ENCODE assay signal across 9 mouse cellular contexts in genomic region chr4:129877967-129878655, GRCm38 (mm10). TPM values are rescaled to one million over a fixed set of nuclear protein-coding genes. Genes with fewer than 3 reads are reported as not detected.
A peak's percentile ranks its signal among the peaks of the same experiment; 100 is the strongest.
DNase-seq lines count a peak whose midpoint lies in the region; ATAC-seq and TF ChIP-seq lines count a peak whose summit lies in the region.
"Had no signal": no experiment of that assay in that cellular context is flagged by ENCODE, and none has a peak within 500 bp of the region (broad histone marks: within the 10 kb centered on the region; RNA-seq: fewer than 3 reads in every experiment).

No protein-coding gene starts in this region.

- WGBS in heart, embryonic 16.5 days, result 65% methylated on average over 11 of the region's 11 CpGs
- WGBS in kidney, adult 2 months, result 63% methylated on average over 11 of the region's 11 CpGs
- WGBS in midbrain, embryonic 12.5 days, result 62% methylated on average over 11 of the region's 11 CpGs

- no peak for DNase-seq in heart, adult 8-10 months (ENCODE audit: low spot score)
- DNase-seq in kidney, adult 2 months, result peak; percentile 68
- DNase-seq in frontal cortex, postnatal 10 days (ENCODE audit: low spot score in 2 of 2), result no peak
- no peak for DNase-seq in cerebellum, adult 18-20 months
- DNase-seq in layer of hippocampus, adult 18-20 months (ENCODE audit: low spot score in 2 of 2), result no peak

- H3K4me2 ChIP-seq in heart, embryonic 16.5 days (ENCODE audit: low read depth, low read length), result peak overlapping the region; percentile 61
- H3K4me2 ChIP-seq in midbrain, embryonic 12.5 days (replicated peaks), result peak overlapping the region; percentile 59

- peak overlapping the region; percentile 73 for H3K9ac ChIP-seq in heart, embryonic 16.5 days (ENCODE audit: low read length)
- 0 out of 2 replicates have a peak overlapping the region, but pooled peaks have one; percentile 32 for H3K9ac ChIP-seq in midbrain, embryonic 12.5 days (replicated peaks)

- peak overlapping the region; percentile 82 for H3K27ac ChIP-seq in heart, embryonic 16.5 days (ENCODE audit: low read length)
- 0 out of 2 replicates have a peak overlapping the region, but pooled peaks have one; percentile 27 for H3K27ac ChIP-seq in cortical plate, adult 2 months (ENCODE audit: insufficient read depth, low read length)
- peak overlapping the region; percentile 84 for H3K27ac ChIP-seq in kidney, adult 2 months (ENCODE audit: insufficient read depth, low read depth, low read length)
- peak overlapping the region; percentile 72 for H3K27ac ChIP-seq in midbrain, embryonic 12.5 days (replicated peaks)

- H3K36me3 ChIP-seq in heart, embryonic 16.5 days (ENCODE audit: control insufficient read depth, insufficient read depth), result no peaks in the 10 kb centered on the region
- no peaks in the 10 kb centered on the region for H3K36me3 ChIP-seq in kidney, adult 2 months (ENCODE audit: control insufficient read depth, insufficient read depth, low read length)
- no peaks in the 10 kb centered on the region for H3K36me3 ChIP-seq in midbrain, embryonic 12.5 days

- peaks cover 31% of the 10 kb centered on the region for H3K4me1 ChIP-seq in heart, embryonic 16.5 days (ENCODE audit: control insufficient read depth, insufficient read depth, low read length)
- H3K4me1 ChIP-seq in cortical plate, adult 2 months (ENCODE audit: control insufficient read depth, insufficient read depth, low read length), result peaks cover 2% of the 10 kb centered on the region; the same call in 1 of the 2 replicates
- peaks cover 7% of the 10 kb centered on the region for H3K4me1 ChIP-seq in kidney, adult 2 months (ENCODE audit: control insufficient read depth, insufficient read depth, low read length)
- H3K4me1 ChIP-seq in midbrain, embryonic 12.5 days, result peaks cover 26% of the 10 kb centered on the region

- H3K27me3 ChIP-seq in heart, embryonic 16.5 days (ENCODE audit: control insufficient read depth, insufficient read depth, low read length), result no peaks in the 10 kb centered on the region
- H3K27me3 ChIP-seq in kidney, adult 2 months (replicated peaks; ENCODE audit: control insufficient read depth, insufficient read depth, low read length), result no peaks in the 10 kb centered on the region
- no peaks in the 10 kb centered on the region for H3K27me3 ChIP-seq in midbrain, embryonic 12.5 days

- H3K9me3 ChIP-seq in heart, embryonic 16.5 days (replicated peaks; ENCODE audit: control insufficient read depth, low read length), result no peaks in the 10 kb centered on the region
- H3K9me3 ChIP-seq in midbrain, embryonic 12.5 days, result no peaks in the 10 kb centered on the region

- no peak for TF ChIP-seq CTCF in cortical plate, adult 2 months (IDR thresholded peaks at IDR 0.05; ENCODE audit: extremely low read depth, insufficient read depth, low read length)
- no peak for TF ChIP-seq CTCF in kidney, adult 2 months (conservative IDR thresholded peaks at IDR 0.05; ENCODE audit: insufficient read depth, insufficient read length, low read depth, low read length)

- no peak for TF ChIP-seq POLR2A in cortical plate, adult 2 months (IDR thresholded peaks at IDR 0.05; ENCODE audit: extremely low read depth, insufficient read depth, low read length)
- TF ChIP-seq POLR2A in kidney, adult 2 months (IDR thresholded peaks at IDR 0.05; ENCODE audit: low read depth, low read length), result no peak

- peak overlapping the region; percentile 42 for H3K4me3 ChIP-seq in heart, embryonic 16.5 days (ENCODE audit: low read length)
- H3K4me3 ChIP-seq in cortical plate, adult 2 months (ENCODE audit: insufficient read depth, low read length), result no peak overlapping the region
- H3K4me3 ChIP-seq in kidney, adult 2 months (ENCODE audit: insufficient read depth, low read depth, low read length), result no peak overlapping the region
- 0 out of 2 replicates have a peak overlapping the region, but pooled peaks have one; percentile 35 for H3K4me3 ChIP-seq in midbrain, embryonic 12.5 days
- H3K4me3 ChIP-seq: myocyte had no signal

- ATAC-seq in heart, embryonic 16.5 days (replicated peaks; ENCODE audit: extremely low read depth, insufficient read depth, low FRiP score), result no peak
- no peak for ATAC-seq in midbrain, embryonic 12.5 days (ENCODE audit: low FRiP score, low read depth)

RNA-seq across cellular contexts. Expression of gene Spocd1, which starts 50.9 kb away (rescaled TPM):
- polyA plus RNA-seq in heart, embryonic 16.5 days (2015; fragmentation: Nextera tagmentation; extraction: Ambion mirVana), result 0.22 and 0.35 TPM in 2 replicates
- under 1 TPM in 1 of 4 experiments, not detected in 3; 0.09 TPM for total RNA-seq in heart, adult 8-10 months (2022)
- polyA plus RNA-seq in cortical plate, adult 2 months (2012; rRNA removed), result 0.13 and 0.28 TPM in 2 replicates
- polyA plus RNA-seq in kidney, adult 2 months (2012; rRNA removed), result not detected in 2 replicates
- polyA plus RNA-seq in midbrain, embryonic 12.5 days (2016; fragmentation: Nextera tagmentation; extraction: Ambion mirVana), result not detected in 2 replicates
- total RNA-seq in layer of hippocampus, adult 18-20 months (2021), result under 1 TPM; 0.37 to 0.41 TPM
- polyA plus RNA-seq: myocyte had no signal

Comparison
In these comparisons a context has a peak if more than half of its experiments do, and no peak if none do; other contexts are left out.
1. H3K27ac ChIP-seq: peak in every context shown above with its lines; median percentile 84 in kidney, adult 2 months; 82 in heart, embryonic 16.5 days; 72 in midbrain, embryonic 12.5 days; 27 in cortical plate, adult 2 months.
2. H3K4me3 ChIP-seq: peak in heart, embryonic 16.5 days (single experiment) and midbrain, embryonic 12.5 days (single experiment); none in cortical plate, adult 2 months (single experiment) and kidney, adult 2 months (single experiment).